Mouse (Mus musculus): ENCODE measurements around the gene Zfp672.

DNA sequence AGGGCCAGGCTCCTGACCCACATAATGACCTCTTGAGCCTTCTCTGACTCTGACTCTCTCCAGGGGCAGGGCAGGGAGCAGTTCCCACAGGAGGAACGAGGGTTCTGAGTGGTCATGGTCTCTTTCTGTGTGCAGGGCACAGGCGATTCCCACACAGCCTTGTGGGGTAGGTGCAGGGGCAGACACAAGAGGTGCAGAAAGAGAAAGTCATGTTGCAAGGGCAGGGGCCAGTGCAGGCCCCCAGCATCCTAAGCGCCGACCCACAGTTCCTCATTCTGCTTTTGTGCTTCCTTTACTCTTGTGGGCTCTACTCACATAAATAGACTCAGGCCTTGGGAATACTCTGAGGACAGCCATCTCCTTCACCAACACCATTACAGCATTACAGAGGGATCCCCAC lies 54.4 kb downstream of the Zfp672 start:
- TF ChIP-seq CTCF (IDR thresholded peaks at IDR 0.05; ENCODE audit: low read depth) (no peak), EP300 (IDR thresholded peaks at IDR 0.05; ENCODE audit: low read depth) (no peak)

All from liver, embryonic 14.5 days (tissue).